Mouse (Mus musculus): ENCODE measurements around the gene Nav2. TPM values are rescaled to one million over a fixed set of nuclear protein-coding genes. Genes with fewer than 3 reads are reported as not detected.

The Nav2 gene
- polyA plus RNA-seq, 1 experiment from 2014 or later: 26.2 TPM

GRCm38 (mm10) chr7:49521349-49521748, 612.8 kb downstream of the Nav2 start:
- H3K4me1 ChIP-seq: peaks cover 34% of the 10 kb centered on the region
- H3K4me3 ChIP-seq: no peak overlapping the region
- ATAC-seq (replicated peaks): no peak
- H3K9ac ChIP-seq: no peak overlapping the region
- no peaks in the 10 kb centered on the region for H3K36me3 ChIP-seq (replicated peaks)
- H3K4me2 ChIP-seq: peak overlapping the region; percentile 46; the same call in 1 of the 2 replicates
- no peak overlapping the region for H3K27ac ChIP-seq
- no peaks in the 10 kb centered on the region for H3K9me3 ChIP-seq
- no peaks in the 10 kb centered on the region for H3K27me3 ChIP-seq (replicated peaks)
- 24% methylated on average over 4 of the region's 4 CpGs for WGBS

- Histone ChIP-seq H3K9me3 (no peaks in the 10 kb centered on the region), H3K27ac (no peak overlapping the region), H3K4me2 (peak overlapping the region; percentile 46), H3K27me3 (replicated peaks) (no peaks in the 10 kb centered on the region), H3K4me1 (peaks cover 34% of the 10 kb centered on the region), H3K4me3 (peak overlapping the region; percentile 21), H3K9ac (no peak overlapping the region), H3K36me3 (replicated peaks) (no peaks in the 10 kb centered on the region)
- under 1% methylated on average over 9 of the region's 9 CpGs for WGBS
- peak; percentile 16 for ATAC-seq (replicated peaks)
These were observed 613.5 kb downstream of the Nav2 start for GRCm38 (mm10) chr7:49521976-49522375.

GRCm38 (mm10) chr7:49522411-49523114, 614.0 kb downstream of the Nav2 start:
- Histone ChIP-seq H3K27me3 (replicated peaks) (no peaks in the 10 kb centered on the region), H3K4me1 (peaks cover 37% of the 10 kb centered on the region), H3K9me3 (no peaks in the 10 kb centered on the region), H3K9ac (no peak overlapping the region), H3K4me2 (peak overlapping the region; percentile 46), H3K27ac (no peak overlapping the region), H3K4me3 (peak overlapping the region; percentile 21), H3K36me3 (replicated peaks) (no peaks in the 10 kb centered on the region)
- peak; percentile 65 for ATAC-seq (replicated peaks)
- WGBS: 1% methylated on average over 24 of the region's 24 CpGs

- Histone ChIP-seq H3K4me2 (peak overlapping the region; percentile 46; the same call in 1 of the 2 replicates), H3K9ac (no peak overlapping the region), H3K27ac (no peak overlapping the region), H3K27me3 (replicated peaks) (no peaks in the 10 kb centered on the region), H3K9me3 (no peaks in the 10 kb centered on the region), H3K4me1 (peaks cover 39% of the 10 kb centered on the region), H3K4me3 (no peak overlapping the region), H3K36me3 (replicated peaks) (no peaks in the 10 kb centered on the region)
- 19% methylated on average over 4 of the region's 4 CpGs for WGBS
- peak; percentile 3; the same call in 1 of the 2 replicates for ATAC-seq (replicated peaks)
These were observed 614.6 kb downstream of the Nav2 start for GRCm38 (mm10) chr7:49523115-49523445.

GRCm38 (mm10) chr7:49523729-49524128, 615.2 kb downstream of the Nav2 start:
- no peak overlapping the region for H3K9ac ChIP-seq
- no peak overlapping the region for H3K4me2 ChIP-seq
- 21% methylated on average over 5 of the region's 5 CpGs for WGBS
- ATAC-seq (replicated peaks): no peak
- H3K27ac ChIP-seq: no peak overlapping the region
- H3K4me3 ChIP-seq: no peak overlapping the region
- peaks cover 39% of the 10 kb centered on the region for H3K4me1 ChIP-seq
- H3K27me3 ChIP-seq (replicated peaks): no peaks in the 10 kb centered on the region
- H3K36me3 ChIP-seq (replicated peaks): no peaks in the 10 kb centered on the region
- H3K9me3 ChIP-seq: no peaks in the 10 kb centered on the region

- Histone ChIP-seq H3K4me2 (no peak overlapping the region), H3K9me3 (no peaks in the 10 kb centered on the region), H3K27me3 (replicated peaks) (no peaks in the 10 kb centered on the region), H3K9ac (no peak overlapping the region), H3K36me3 (replicated peaks) (no peaks in the 10 kb centered on the region), H3K4me3 (no peak overlapping the region), H3K4me1 (peaks cover 37% of the 10 kb centered on the region), H3K27ac (no peak overlapping the region)
- ATAC-seq (replicated peaks): no peak
- 54% methylated on average over 11 of the region's 11 CpGs for WGBS
These were observed 617.0 kb downstream of the Nav2 start for GRCm38 (mm10) chr7:49525348-49526100.

GRCm38 (mm10) chr7:49526101-49526499, 617.6 kb downstream of the Nav2 start:
- Histone ChIP-seq H3K9ac (no peak overlapping the region), H3K27me3 (replicated peaks) (no peaks in the 10 kb centered on the region), H3K36me3 (replicated peaks) (no peaks in the 10 kb centered on the region), H3K4me1 (peaks cover 33% of the 10 kb centered on the region), H3K27ac (no peak overlapping the region), H3K4me3 (no peak overlapping the region), H3K4me2 (no peak overlapping the region), H3K9me3 (no peaks in the 10 kb centered on the region)
- WGBS: 81% methylated on average over 4 of the region's 4 CpGs
- no peak for ATAC-seq (replicated peaks)

GRCm38 (mm10) chr7:49527495-49527894, 619.0 kb downstream of the Nav2 start:
- 17% methylated on average over 4 of the region's 4 CpGs for WGBS
- Histone ChIP-seq H3K9ac (no peak overlapping the region), H3K4me1 (peaks cover 20% of the 10 kb centered on the region), H3K4me3 (no peak overlapping the region), H3K9me3 (no peaks in the 10 kb centered on the region), H3K27ac (no peak overlapping the region), H3K27me3 (replicated peaks) (no peaks in the 10 kb centered on the region), H3K36me3 (replicated peaks) (no peaks in the 10 kb centered on the region), H3K4me2 (no peak overlapping the region)
- no peak for ATAC-seq (replicated peaks)

GRCm38 (mm10) chr7:49527925-49528324, 619.4 kb downstream of the Nav2 start:
- no peak overlapping the region for H3K27ac ChIP-seq
- no peak overlapping the region for H3K9ac ChIP-seq
- ATAC-seq (replicated peaks): no peak
- WGBS: 18% methylated on average over 4 of the region's 4 CpGs
- H3K4me1 ChIP-seq: peaks cover 16% of the 10 kb centered on the region
- H3K4me3 ChIP-seq: no peak overlapping the region
- no peaks in the 10 kb centered on the region for H3K9me3 ChIP-seq
- no peaks in the 10 kb centered on the region for H3K27me3 ChIP-seq (replicated peaks)
- H3K36me3 ChIP-seq (replicated peaks): no peaks in the 10 kb centered on the region
- no peak overlapping the region for H3K4me2 ChIP-seq

- Histone ChIP-seq H3K9ac (no peak overlapping the region), H3K4me1 (0 out of 2 replicates have a peak, but pooled peaks cover 6% of the 10 kb centered on the region), H3K4me2 (no peak overlapping the region), H3K27me3 (replicated peaks) (no peaks in the 10 kb centered on the region), H3K4me3 (no peak overlapping the region), H3K36me3 (replicated peaks) (no peaks in the 10 kb centered on the region), H3K9me3 (no peaks in the 10 kb centered on the region), H3K27ac (no peak overlapping the region)
- no peak for ATAC-seq (replicated peaks)
- WGBS: 80% methylated on average over 2 of the region's 2 CpGs
These were observed 621.0 kb downstream of the Nav2 start for GRCm38 (mm10) chr7:49529498-49529897.

- no peak overlapping the region for H3K4me2 ChIP-seq
- no peaks in the 10 kb centered on the region for H3K36me3 ChIP-seq (replicated peaks)
- no peak for ATAC-seq (replicated peaks)
- H3K27me3 ChIP-seq (replicated peaks): no peaks in the 10 kb centered on the region
- H3K4me3 ChIP-seq: no peak overlapping the region
- H3K27ac ChIP-seq: no peak overlapping the region
- WGBS: 89% methylated on average over 8 of the region's 8 CpGs
- no peaks in the 10 kb centered on the region for H3K9me3 ChIP-seq
- H3K4me1 ChIP-seq: no peaks in the 10 kb centered on the region
- H3K9ac ChIP-seq: no peak overlapping the region
These were observed 625.1 kb downstream of the Nav2 start for GRCm38 (mm10) chr7:49533571-49533970.

- 89% methylated on average over 6 of the region's 6 CpGs for WGBS
- no peaks in the 10 kb centered on the region for H3K36me3 ChIP-seq (replicated peaks)
- H3K4me3 ChIP-seq: no peak overlapping the region
- no peak overlapping the region for H3K27ac ChIP-seq
- no peaks in the 10 kb centered on the region for H3K9me3 ChIP-seq
- no peak overlapping the region for H3K9ac ChIP-seq
- H3K4me2 ChIP-seq: no peak overlapping the region
- ATAC-seq (replicated peaks): no peak
- H3K27me3 ChIP-seq (replicated peaks): no peaks in the 10 kb centered on the region
- H3K4me1 ChIP-seq: no peaks in the 10 kb centered on the region
These were observed 625.7 kb downstream of the Nav2 start for GRCm38 (mm10) chr7:49534208-49534607.

- H3K9ac ChIP-seq: no peak overlapping the region
- H3K4me2 ChIP-seq: no peak overlapping the region
- no peak overlapping the region for H3K4me3 ChIP-seq
- 78% methylated on average over 5 of the region's 5 CpGs for WGBS
- H3K4me1 ChIP-seq: no peaks in the 10 kb centered on the region
- no peaks in the 10 kb centered on the region for H3K27me3 ChIP-seq (replicated peaks)
- no peaks in the 10 kb centered on the region for H3K9me3 ChIP-seq
- no peaks in the 10 kb centered on the region for H3K36me3 ChIP-seq (replicated peaks)
- H3K27ac ChIP-seq: no peak overlapping the region
- no peak for ATAC-seq (replicated peaks)
These were observed 629.8 kb downstream of the Nav2 start for GRCm38 (mm10) chr7:49538360-49538759.
